In the genomic region with DNA sequence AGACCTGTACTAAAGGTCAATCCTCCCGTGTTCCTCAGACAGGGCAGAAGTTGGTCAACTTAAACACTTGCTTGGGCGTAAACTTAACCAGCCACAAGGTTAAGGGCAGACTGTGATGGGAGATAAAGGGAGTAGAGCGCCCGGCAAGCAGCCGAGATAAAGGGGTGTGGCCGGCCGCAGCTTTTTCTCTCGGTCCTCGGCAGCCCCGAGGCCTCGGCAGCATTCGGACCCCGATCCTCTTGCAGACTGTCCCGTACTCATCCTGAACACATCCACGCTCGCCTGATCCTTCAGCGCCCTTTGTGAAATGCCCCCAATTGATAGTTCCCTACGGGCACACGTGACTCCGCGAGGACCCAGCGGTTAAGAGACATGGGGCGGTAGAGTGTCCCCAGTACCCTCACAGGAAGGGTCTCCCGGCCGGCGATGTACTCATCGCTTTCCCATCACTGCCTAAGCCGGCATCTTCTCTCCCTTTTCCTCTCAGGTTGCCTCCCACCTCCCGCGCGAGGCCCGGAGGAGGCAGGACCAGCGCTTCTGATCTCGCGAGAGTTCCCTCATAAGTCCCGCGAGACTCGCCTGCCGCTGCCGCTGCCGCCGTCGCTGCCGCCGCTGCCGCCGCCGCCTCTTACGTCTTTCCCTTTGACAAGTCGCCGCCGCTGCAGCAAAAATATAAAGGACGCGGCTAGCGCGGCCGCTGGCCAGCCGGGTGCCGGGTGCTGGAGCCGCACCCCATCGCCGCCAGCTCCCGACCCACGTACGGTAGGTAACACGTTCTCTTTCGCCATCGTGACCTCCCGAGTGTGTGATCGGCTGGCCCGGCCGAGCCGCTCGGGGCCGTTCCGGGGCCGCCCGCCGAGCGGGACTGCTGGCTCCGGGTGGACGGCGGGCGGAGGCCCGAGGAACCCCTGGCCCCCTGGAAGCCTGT, we compare ENCODE assay signal across 8 mouse cellular contexts. TPM values are rescaled to one million over a fixed set of nuclear protein-coding genes. Genes with fewer than 3 reads are reported as not detected.
DNase-seq lines count a peak whose midpoint lies in the region; ATAC-seq and TF ChIP-seq lines count a peak whose summit lies in the region.

A gene (plus strand): TSS at position 591 of the 928 bp plus-strand sequence.

- CTCF ChIA-PET in Patski (lab: Charles Lee), result interaction anchor here (1.2 kb wide), 1 partner anchor 13 kb away, joined by 3 read pairs; no protein-coding TSS in a partner anchor

- DNase-seq in Patski (ENCODE audit: low read depth, low spot score), result peak; percentile 63
- DNase-seq in cerebellum, postnatal 14 days, result peak; percentile 96 to 97
- DNase-seq in frontal cortex, postnatal 25 days (ENCODE audit: low spot score in 2 of 2), result peak; percentile 93 to 94
- peak; percentile 97 for DNase-seq in hindbrain, embryonic 14.5 days (ENCODE audit: low spot score)
- DNase-seq in layer of hippocampus, postnatal 36 days, result peak; percentile 93
- peak; percentile 97 for DNase-seq in lung, postnatal 36 days
- DNase-seq in retina, postnatal 1 day, result peak; percentile 98
- DNase-seq in urinary bladder, adult 18-20 months (ENCODE audit: low spot score in 2 of 2), result peak; percentile 90 to 91

- peak within 1 kb of the TSS; percentile 80 for H3K4me2 ChIP-seq in hindbrain, embryonic 14.5 days (replicated peaks)

- ATAC-seq in Patski, result peak; percentile 62
- ATAC-seq in hindbrain, embryonic 14.5 days (ENCODE audit: low FRiP score), result peak; percentile 90

- H3K27me3 ChIP-seq in Patski, result peaks cover 6% of the 10 kb centered on the region
- no peaks in the 10 kb centered on the region for H3K27me3 ChIP-seq in hindbrain, embryonic 14.5 days (ENCODE audit: control insufficient read depth, insufficient read depth, low read length)

- H3K4me1 ChIP-seq in hindbrain, embryonic 14.5 days (replicated peaks; ENCODE audit: control insufficient read depth, insufficient read depth, low read length), result peaks cover 18% of the 10 kb centered on the region

- POLR2A ChIA-PET in Patski (lab: Charles Lee), result no interaction called here

- H3K9ac ChIP-seq in hindbrain, embryonic 14.5 days, result peak within 1 kb of the TSS; percentile 98

- under 1% methylated on average over 80 of the region's 85 CpGs for WGBS in hindbrain, embryonic 14.5 days

- TF ChIP-seq CTCF in Patski (IDR thresholded peaks at IDR 0.05), result no peak

- H3K36me3 ChIP-seq in hindbrain, embryonic 14.5 days (replicated peaks; ENCODE audit: control insufficient read depth, insufficient read depth), result no peaks in the 10 kb centered on the region

- H3K9me3 ChIP-seq in hindbrain, embryonic 14.5 days (ENCODE audit: control insufficient read depth, low read length), result no peaks in the 10 kb centered on the region

- H3K27ac ChIP-seq in hindbrain, embryonic 14.5 days, result peak within 1 kb of the TSS; percentile 97

- in situ Hi-C loops in Patski (cut with MboI; ENCODE audit: low pct_unique_long_range_greater_than_20kb), result no loop called here

- peak within 1 kb of the TSS; percentile 96 for H3K4me3 ChIP-seq in hindbrain, embryonic 14.5 days (replicated peaks; ENCODE audit: low read length)

RNA-seq across cellular contexts. Expression of the gene that starts here (rescaled TPM):
- 16.2 TPM for polyA plus RNA-seq in Patski (2021)
- 53.2 and 54.7 TPM in 2 replicates for polyA plus RNA-seq in hindbrain, embryonic 14.5 days (2014; fragmentation: Nextera tagmentation; extraction: Ambion mirVana)
- 100 to 1,000 TPM; 106 to 113 TPM for total RNA-seq in layer of hippocampus, postnatal 36 days (2021)

Comparison
In these comparisons a context has a peak if more than half of its experiments do, and no peak if none do; other contexts are left out.
1. Peak in every context shown above with its lines: DNase-seq, ATAC-seq, H3K4me3 ChIP-seq and H3K27ac ChIP-seq.